Mouse (Mus musculus): Measurements from ENCODE around the gene Cdca3. TPM values are rescaled to one million over a fixed set of nuclear protein-coding genes. Genes with fewer than 3 reads are reported as not detected.

The Cdca3 gene
- total and polyA plus RNA-seq, 2 experiments = 1.1 to 2.6 TPM

GRCm38 (mm10) chr6:124834512-124835081 lies 5.2 kb downstream of the Cdca3 start:
- peak; percentile 14 for DNase-seq (ENCODE audit: extremely low read depth, low read depth, low spot score)
- Histone ChIP-seq H3K27ac (replicated peaks; ENCODE audit: insufficient read depth, low read depth, low read length) (no peak overlapping the region), H3K9ac (ENCODE audit: low read depth, low read length) (no peak overlapping the region), H3K4me3 (ENCODE audit: insufficient read depth, low read depth, low read length) (no peak overlapping the region), H3K36me3 (ENCODE audit: control insufficient read depth, insufficient read depth, low read length) (no peaks in the 10 kb centered on the region), H3K27me3 (ENCODE audit: control insufficient read depth, insufficient read depth, low read length) (no peaks in the 10 kb centered on the region), H3K4me1 (ENCODE audit: control insufficient read depth, insufficient read depth, low read length) (peaks cover 3% of the 10 kb centered on the region; the same call in 1 of the 2 replicates), H3K79me2 (ENCODE audit: control insufficient read depth, insufficient read depth, low read length) (no peaks in the 10 kb centered on the region)
- TF ChIP-seq CTCF (IDR thresholded peaks at IDR 0.05; ENCODE audit: low read depth, low read length) (no peak), POLR2A (IDR thresholded peaks at IDR 0.05; ENCODE audit: extremely low read depth, insufficient read depth, low read length) (no peak)
- 87% methylated on average over 6 of the region's 6 CpGs for WGBS

DNA sequence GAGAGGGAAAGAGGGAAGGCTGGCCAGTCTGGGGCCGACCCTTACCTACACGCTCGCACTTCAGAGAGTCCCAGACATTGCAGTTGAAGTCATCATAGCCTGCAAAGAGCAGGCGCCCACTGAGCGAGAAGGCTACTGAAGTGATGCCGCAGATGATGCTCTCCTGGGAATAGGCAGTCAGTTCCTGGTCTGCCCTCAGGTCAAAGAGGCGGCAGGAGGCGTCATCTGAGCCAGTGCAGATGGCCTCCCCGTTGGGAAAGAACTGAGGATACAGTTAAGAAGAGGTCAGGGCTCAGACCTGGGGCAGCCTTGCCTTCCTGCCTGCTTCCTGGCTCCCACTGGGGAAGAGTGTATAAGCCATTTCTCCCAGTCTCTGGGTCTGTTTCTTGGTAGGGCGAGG lies 6.2 kb downstream of the Cdca3 start:
- TF ChIP-seq POLR2A (IDR thresholded peaks at IDR 0.05; ENCODE audit: extremely low read depth, insufficient read depth, low read length) (no peak), CTCF (IDR thresholded peaks at IDR 0.05; ENCODE audit: low read depth, low read length) (no peak)
- WGBS = 90% methylated on average over 10 of the region's 10 CpGs
- no peaks in the 10 kb centered on the region for H3K27me3 ChIP-seq (ENCODE audit: control insufficient read depth, insufficient read depth, low read length)

GRCm38 (mm10) chr6:124836411-124836810 lies 7.1 kb downstream of the Cdca3 start:
- WGBS = 77% methylated on average over 7 of the region's 7 CpGs

More for the DNA sequence above, 6.2 kb downstream of the Cdca3 start:
- H3K9ac ChIP-seq (ENCODE audit: low read depth, low read length) = no peak overlapping the region
- no peak overlapping the region for H3K27ac ChIP-seq (replicated peaks; ENCODE audit: insufficient read depth, low read depth, low read length)
- no peaks in the 10 kb centered on the region for H3K36me3 ChIP-seq (ENCODE audit: control insufficient read depth, insufficient read depth, low read length)
- no peak overlapping the region for H3K4me3 ChIP-seq (ENCODE audit: insufficient read depth, low read depth, low read length)
- no peaks in the 10 kb centered on the region for H3K79me2 ChIP-seq (ENCODE audit: control insufficient read depth, insufficient read depth, low read length)
- no peaks in the 10 kb centered on the region for H3K4me1 ChIP-seq (ENCODE audit: control insufficient read depth, insufficient read depth, low read length)
- no peak for DNase-seq (ENCODE audit: extremely low read depth, low read depth, low spot score)

GRCm38 (mm10) chr6:124839805-124840204 lies 10.5 kb downstream of the Cdca3 start:
- no peak for TF ChIP-seq CTCF (IDR thresholded peaks at IDR 0.05; ENCODE audit: low read depth, low read length)
- TF ChIP-seq POLR2A (IDR thresholded peaks at IDR 0.05; ENCODE audit: extremely low read depth, insufficient read depth, low read length) = no peak
- Histone ChIP-seq H3K36me3 (ENCODE audit: control insufficient read depth, insufficient read depth, low read length) (no peaks in the 10 kb centered on the region), H3K4me3 (ENCODE audit: insufficient read depth, low read depth, low read length) (no peak overlapping the region), H3K27ac (replicated peaks; ENCODE audit: insufficient read depth, low read depth, low read length) (no peak overlapping the region), H3K9ac (ENCODE audit: low read depth, low read length) (no peak overlapping the region), H3K79me2 (ENCODE audit: control insufficient read depth, insufficient read depth, low read length) (no peaks in the 10 kb centered on the region), H3K4me1 (ENCODE audit: control insufficient read depth, insufficient read depth, low read length) (no peaks in the 10 kb centered on the region), H3K27me3 (ENCODE audit: control insufficient read depth, insufficient read depth, low read length) (no peaks in the 10 kb centered on the region)
- WGBS = 53% methylated on average over 8 of the region's 8 CpGs
- no peak for DNase-seq (ENCODE audit: extremely low read depth, low read depth, low spot score)

More at GRCm38 (mm10) chr6:124836411-124836810, 7.1 kb downstream of the Cdca3 start:
- no peak for DNase-seq (ENCODE audit: extremely low read depth, low read depth, low spot score)
- TF ChIP-seq CTCF (IDR thresholded peaks at IDR 0.05; ENCODE audit: low read depth, low read length) = no peak
- no peak for TF ChIP-seq POLR2A (IDR thresholded peaks at IDR 0.05; ENCODE audit: extremely low read depth, insufficient read depth, low read length)
- no peaks in the 10 kb centered on the region for H3K79me2 ChIP-seq (ENCODE audit: control insufficient read depth, insufficient read depth, low read length)
- no peak overlapping the region for H3K9ac ChIP-seq (ENCODE audit: low read depth, low read length)
- H3K27ac ChIP-seq (replicated peaks; ENCODE audit: insufficient read depth, low read depth, low read length) = no peak overlapping the region
- H3K36me3 ChIP-seq (ENCODE audit: control insufficient read depth, insufficient read depth, low read length) = no peaks in the 10 kb centered on the region
- H3K4me3 ChIP-seq (ENCODE audit: insufficient read depth, low read depth, low read length) = no peak overlapping the region
- no peaks in the 10 kb centered on the region for H3K27me3 ChIP-seq (ENCODE audit: control insufficient read depth, insufficient read depth, low read length)
- no peaks in the 10 kb centered on the region for H3K4me1 ChIP-seq (ENCODE audit: control insufficient read depth, insufficient read depth, low read length)

GRCm38 (mm10) chr6:124840241-124841167 lies 11.2 kb downstream of the Cdca3 start, which contains the start of gene Gnb3:
TSS of gene Gnb3 (minus strand) at chr6:124840275.
- TF ChIP-seq CTCF (IDR thresholded peaks at IDR 0.05; ENCODE audit: low read depth, low read length) (no peak), POLR2A (IDR thresholded peaks at IDR 0.05; ENCODE audit: extremely low read depth, insufficient read depth, low read length) (no peak)
- H3K4me1 ChIP-seq (ENCODE audit: control insufficient read depth, insufficient read depth, low read length) = no peaks in the 10 kb centered on the region
- DNase-seq (ENCODE audit: extremely low read depth, low read depth, low spot score) = no peak
- no peaks in the 10 kb centered on the region for H3K36me3 ChIP-seq (ENCODE audit: control insufficient read depth, insufficient read depth, low read length)
- H3K27me3 ChIP-seq (ENCODE audit: control insufficient read depth, insufficient read depth, low read length) = no peaks in the 10 kb centered on the region
- no peak within 1 kb of the TSS for H3K9ac ChIP-seq (ENCODE audit: low read depth, low read length)
- H3K27ac ChIP-seq (replicated peaks; ENCODE audit: insufficient read depth, low read depth, low read length) = no peak within 1 kb of the TSS
- WGBS = 57% methylated on average over 15 of the region's 15 CpGs
- no peaks in the 10 kb centered on the region for H3K79me2 ChIP-seq (ENCODE audit: control insufficient read depth, insufficient read depth, low read length)
- H3K4me3 ChIP-seq (ENCODE audit: insufficient read depth, low read depth, low read length) = no peak within 1 kb of the TSS

Measured in liver, adult 2 months (tissue).